Comparison of ENCODE assay signal across 8 mouse cellular contexts in the genomic region with DNA sequence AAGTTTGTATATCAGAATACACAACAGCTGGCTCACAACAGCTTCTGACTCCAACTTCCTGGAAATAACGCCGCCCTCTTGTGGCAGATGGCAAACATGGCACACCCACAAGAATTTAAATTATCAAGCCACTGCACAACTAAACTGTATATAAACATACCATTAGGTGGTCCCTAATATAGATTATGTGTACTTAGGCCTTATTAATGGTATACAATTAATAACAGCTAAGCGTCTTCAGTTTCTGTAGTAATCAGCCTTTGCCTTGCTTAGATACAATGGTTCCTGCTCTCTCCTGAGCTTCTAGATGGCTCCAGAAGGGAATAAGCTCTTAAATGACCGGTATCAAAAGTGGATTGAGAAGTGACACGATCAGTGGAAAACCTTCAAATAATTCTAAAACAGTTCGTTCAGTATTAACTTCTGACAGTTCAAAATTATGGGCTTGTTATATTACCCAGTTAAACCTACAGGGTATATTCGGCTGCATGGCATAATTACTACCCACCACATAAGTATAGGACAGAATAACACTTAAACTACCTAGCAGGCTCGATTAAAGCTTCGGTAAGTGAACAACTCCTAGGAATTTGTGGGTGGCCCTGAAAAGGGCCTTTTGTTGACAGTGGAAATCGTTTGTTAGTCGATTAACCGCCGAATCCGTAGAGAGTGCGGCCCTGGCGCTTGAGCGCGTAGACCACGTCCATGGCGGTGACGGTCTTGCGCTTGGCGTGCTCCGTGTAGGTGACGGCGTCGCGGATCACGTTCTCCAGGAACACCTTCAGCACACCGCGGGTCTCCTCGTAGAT. TPM values are rescaled to one million over a fixed set of nuclear protein-coding genes. Genes with fewer than 3 reads are reported as not detected.
DNase-seq lines count a peak whose midpoint lies in the region; ATAC-seq lines count a peak whose summit lies in the region.

No protein-coding gene starts in this region.

- H3K9ac ChIP-seq in hindbrain, embryonic 12.5 days: peak overlapping the region; percentile 52
- H3K9ac ChIP-seq in limb, embryonic 12.5 days (replicated peaks): peak overlapping the region; percentile 70
- peak overlapping the region; percentile 69 for H3K9ac ChIP-seq in midbrain, embryonic 11.5 days (ENCODE audit: low read length)

- peak; percentile 71 for ATAC-seq in erythroblast, adult 5-6 weeks (replicated peaks; ENCODE audit: low FRiP score, poor library complexity, severe bottlenecking)
- peak; percentile 84 for ATAC-seq in hindbrain, embryonic 12.5 days (ENCODE audit: low FRiP score)
- peak; percentile 45 for ATAC-seq in limb, embryonic 12.5 days (ENCODE audit: insufficient number of reproducible peaks, insufficient read depth, low FRiP score, low TSS enrichment, low read depth)
- ATAC-seq in midbrain, embryonic 11.5 days (ENCODE audit: low FRiP score): peak; percentile 12

- no peaks in the 10 kb centered on the region for H3K27me3 ChIP-seq in hindbrain, embryonic 12.5 days
- no peaks in the 10 kb centered on the region for H3K27me3 ChIP-seq in limb, embryonic 12.5 days
- no peaks in the 10 kb centered on the region for H3K27me3 ChIP-seq in midbrain, embryonic 11.5 days (ENCODE audit: control insufficient read depth, insufficient read depth, low read length)
- no peaks in the 10 kb centered on the region for H3K27me3 ChIP-seq in splenic B cell, adult 2 months (ENCODE audit: control insufficient read depth, insufficient read depth, low read length, poor library complexity, severe bottlenecking)

- peak overlapping the region; percentile 86 for H3K27ac ChIP-seq in hindbrain, embryonic 12.5 days
- peak overlapping the region; percentile 95 for H3K27ac ChIP-seq in limb, embryonic 12.5 days
- peak overlapping the region; percentile 87 for H3K27ac ChIP-seq in midbrain, embryonic 11.5 days (ENCODE audit: low read depth, low read length)

- peak overlapping the region; percentile 39 for H3K4me3 ChIP-seq in hindbrain, embryonic 12.5 days
- peak overlapping the region; percentile 47 for H3K4me3 ChIP-seq in limb, embryonic 12.5 days (replicated peaks)
- peak overlapping the region; percentile 39 for H3K4me3 ChIP-seq in midbrain, embryonic 11.5 days (ENCODE audit: low read depth, low read length)

- peak overlapping the region; percentile 67 for H3K4me2 ChIP-seq in hindbrain, embryonic 12.5 days (replicated peaks)
- H3K4me2 ChIP-seq in limb, embryonic 12.5 days: peak overlapping the region; percentile 71
- peak overlapping the region; percentile 68 for H3K4me2 ChIP-seq in midbrain, embryonic 11.5 days

- H3K36me3 ChIP-seq in hindbrain, embryonic 12.5 days: no peaks in the 10 kb centered on the region
- H3K36me3 ChIP-seq in limb, embryonic 12.5 days: no peaks in the 10 kb centered on the region
- no peaks in the 10 kb centered on the region for H3K36me3 ChIP-seq in midbrain, embryonic 11.5 days (ENCODE audit: control insufficient read depth, insufficient read depth, low read length)
- no peaks in the 10 kb centered on the region for H3K36me3 ChIP-seq in splenic B cell, adult 2 months (ENCODE audit: control insufficient read depth, insufficient read depth, low read length, poor library complexity, severe bottlenecking)

- H3K4me1 ChIP-seq in hindbrain, embryonic 12.5 days: peaks cover 4% of the 10 kb centered on the region; the same call in 1 of the 2 replicates
- peaks cover 19% of the 10 kb centered on the region for H3K4me1 ChIP-seq in limb, embryonic 12.5 days (replicated peaks)
- H3K4me1 ChIP-seq in midbrain, embryonic 11.5 days (ENCODE audit: control insufficient read depth, insufficient read depth, low read length): peaks cover 6% of the 10 kb centered on the region; the same call in 1 of the 2 replicates

- H3K9me3 ChIP-seq in hindbrain, embryonic 12.5 days (replicated peaks): no peaks in the 10 kb centered on the region
- H3K9me3 ChIP-seq in limb, embryonic 12.5 days: no peaks in the 10 kb centered on the region
- H3K9me3 ChIP-seq in midbrain, embryonic 11.5 days (ENCODE audit: control insufficient read depth, low read length): no peaks in the 10 kb centered on the region

- peak; percentile 48 to 81 for DNase-seq in adrenal gland, adult (ENCODE audit: inconsistent age in 2 of 2, low spot score in 1 of 2)
- DNase-seq in adrenal gland, postnatal 4 days (ENCODE audit: low spot score in 2 of 2): no peak
- peak; percentile 84 for DNase-seq in R1 (ENCODE audit: low read depth, low spot score)
- peak; percentile 96 for DNase-seq in midbrain, embryonic 11.5 days (ENCODE audit: low spot score, missing footprints)
- DNase-seq in splenic B cell, adult 2 months (ENCODE audit: low read depth, low spot score): peak; percentile 86

- WGBS in hindbrain, embryonic 12.5 days: under 1% methylated on average over 29 of the region's 32 CpGs
- under 1% methylated on average over 27 of the region's 32 CpGs for WGBS in limb, embryonic 12.5 days
- 2% methylated on average over 24 of the region's 32 CpGs for WGBS in midbrain, embryonic 11.5 days

RNA-seq across cellular contexts. Expression of a gene that starts 0.6 kb away (rescaled TPM):
- total RNA-seq in adrenal gland, postnatal 4 days (2021): 100 to 1,000 TPM; 220 to 275 TPM
- 59.8 and 77.5 TPM in 2 replicates for total RNA-seq in erythroblast, adult 5-6 weeks (2015; ENCODE audit: low replicate concordance)
- 249 and 402 TPM in 2 replicates for total RNA-seq in erythroblast, adult 5-6 weeks (2017; ENCODE audit: low replicate concordance)
- polyA plus RNA-seq in hindbrain, embryonic 12.5 days (2016; fragmentation: Nextera tagmentation; extraction: Ambion mirVana): 3.6 and 4.2 TPM in 2 replicates
- 13.4 and 18.4 TPM in 2 replicates for polyA plus RNA-seq in limb, embryonic 12.5 days (2016; fragmentation: Nextera tagmentation; extraction: Ambion mirVana)
- polyA plus RNA-seq in midbrain, embryonic 11.5 days (2014; fragmentation: Nextera tagmentation; extraction: Ambion mirVana): 5.3 and 6.4 TPM in 2 replicates

RNA-seq across cellular contexts. Expression of a gene that starts 2.1 kb away (rescaled TPM):
- 1 to 10 TPM; 1.8 to 2.2 TPM for total RNA-seq in adrenal gland, postnatal 4 days (2021)
- not detected in 2 replicates for total RNA-seq in erythroblast, adult 5-6 weeks (2015; ENCODE audit: low replicate concordance)
- total RNA-seq in erythroblast, adult 5-6 weeks (2017; ENCODE audit: low replicate concordance): 1.9 and 2.0 TPM in 2 replicates
- not detected in 2 replicates for polyA plus RNA-seq in hindbrain, embryonic 12.5 days (2016; fragmentation: Nextera tagmentation; extraction: Ambion mirVana)
- not detected in 2 replicates for polyA plus RNA-seq in limb, embryonic 12.5 days (2016; fragmentation: Nextera tagmentation; extraction: Ambion mirVana)
- not detected in 2 replicates for polyA plus RNA-seq in midbrain, embryonic 11.5 days (2014; fragmentation: Nextera tagmentation; extraction: Ambion mirVana)

RNA-seq across cellular contexts. Expression of a gene that starts 13.0 kb away (rescaled TPM):
- total RNA-seq in adrenal gland, postnatal 4 days (2021): 10 to 100 TPM; 24.4 to 26.7 TPM
- total RNA-seq in erythroblast, adult 5-6 weeks (2015; ENCODE audit: low replicate concordance): 5.0 and 17.9 TPM in 2 replicates
- 2.0 and 4.5 TPM in 2 replicates for total RNA-seq in erythroblast, adult 5-6 weeks (2017; ENCODE audit: low replicate concordance)
- polyA plus RNA-seq in hindbrain, embryonic 12.5 days (2016; fragmentation: Nextera tagmentation; extraction: Ambion mirVana): 4.9 and 5.2 TPM in 2 replicates
- 3.8 and 4.2 TPM in 2 replicates for polyA plus RNA-seq in limb, embryonic 12.5 days (2016; fragmentation: Nextera tagmentation; extraction: Ambion mirVana)
- polyA plus RNA-seq in midbrain, embryonic 11.5 days (2014; fragmentation: Nextera tagmentation; extraction: Ambion mirVana): 2.7 and 3.3 TPM in 2 replicates

RNA-seq across cellular contexts. Expression of a gene that starts 13.7 kb away (rescaled TPM):
- 10 to 100 TPM; 92.5 to 95.2 TPM for total RNA-seq in adrenal gland, postnatal 4 days (2021)
- total RNA-seq in erythroblast, adult 5-6 weeks (2015; ENCODE audit: low replicate concordance): 44.9 and 49.2 TPM in 2 replicates
- total RNA-seq in erythroblast, adult 5-6 weeks (2017; ENCODE audit: low replicate concordance): 164 and 206 TPM in 2 replicates
- 25.1 and 26.1 TPM in 2 replicates for polyA plus RNA-seq in hindbrain, embryonic 12.5 days (2016; fragmentation: Nextera tagmentation; extraction: Ambion mirVana)
- 29.3 and 33.7 TPM in 2 replicates for polyA plus RNA-seq in limb, embryonic 12.5 days (2016; fragmentation: Nextera tagmentation; extraction: Ambion mirVana)
- 25.3 and 25.7 TPM in 2 replicates for polyA plus RNA-seq in midbrain, embryonic 11.5 days (2014; fragmentation: Nextera tagmentation; extraction: Ambion mirVana)

RNA-seq across cellular contexts. Expression of a gene that starts 13.9 kb away (rescaled TPM):
- total RNA-seq in adrenal gland, postnatal 4 days (2021): 10 to 100 TPM; 13.0 to 15.5 TPM
- 5.6 and 12.3 TPM in 2 replicates for total RNA-seq in erythroblast, adult 5-6 weeks (2015; ENCODE audit: low replicate concordance)
- 55.5 and 70.6 TPM in 2 replicates for total RNA-seq in erythroblast, adult 5-6 weeks (2017; ENCODE audit: low replicate concordance)
- 0.72 and 0.93 TPM in 2 replicates for polyA plus RNA-seq in hindbrain, embryonic 12.5 days (2016; fragmentation: Nextera tagmentation; extraction: Ambion mirVana)
- 1.1 and 1.3 TPM in 2 replicates for polyA plus RNA-seq in limb, embryonic 12.5 days (2016; fragmentation: Nextera tagmentation; extraction: Ambion mirVana)
- polyA plus RNA-seq in midbrain, embryonic 11.5 days (2014; fragmentation: Nextera tagmentation; extraction: Ambion mirVana): 0.83 and 1.1 TPM in 2 replicates

Comparison
In these comparisons a context has a peak if more than half of its experiments do, and no peak if none do; other contexts are left out.
1. DNase-seq: peak in adrenal gland, adult (2 of 2), R1 (single experiment), midbrain, embryonic 11.5 days (single experiment) and splenic B cell, adult 2 months (single experiment); none in adrenal gland, postnatal 4 days (0 of 2).
2. ATAC-seq: peak in every context shown above with its lines; median percentile 84 in hindbrain, embryonic 12.5 days; 71 in erythroblast, adult 5-6 weeks; 45 in limb, embryonic 12.5 days; 12 in midbrain, embryonic 11.5 days.
3. Peak in every context shown above with its lines, with median percentiles within 50 percentile points of each other: H3K27ac ChIP-seq, H3K4me2 ChIP-seq, H3K4me3 ChIP-seq and H3K9ac ChIP-seq.